Mouse (Mus musculus) telencephalon, adult 2 months (tissue): ENCODE results near the gene Rfx5.
"Not testable (repeated sequence)": the region's sequence is repeated elsewhere in the genome, so short reads cannot be mapped to it uniquely, and the experiment has no call there.

Experiments
- DNase-seq: peaks from one replicate; pipeline ENCODE4 v3.0.0-alpha.2; 2011; ENCODE audit warnings: low read depth, low spot score

The Rfx5 gene

GRCm38 (mm10) chr3:94935332-94935731 is 18.5 kb upstream of the Rfx5 start:
- not testable (repeated sequence) for DNase-seq

GRCm38 (mm10) chr3:94936147-94936546 is 17.7 kb upstream of the Rfx5 start:
- DNase-seq: not testable (repeated sequence)

GRCm38 (mm10) chr3:94937194-94937593 is 16.7 kb upstream of the Rfx5 start:
- not testable (repeated sequence) for DNase-seq

- DNase-seq: not testable (repeated sequence)
Observed at GRCm38 (mm10) chr3:94940033-94940432, 13.8 kb upstream of the Rfx5 start.

- not testable (repeated sequence) for DNase-seq
Observed at GRCm38 (mm10) chr3:94942211-94942967, 11.5 kb upstream of the Rfx5 start.

- not testable (repeated sequence) for DNase-seq
Observed at GRCm38 (mm10) chr3:94943706-94944105, 10.2 kb upstream of the Rfx5 start.

GRCm38 (mm10) chr3:94948066-94948614 is 5.7 kb upstream of the Rfx5 start:
- DNase-seq: no peak

GRCm38 (mm10) chr3:94949645-94950044 is 4.2 kb upstream of the Rfx5 start:
- DNase-seq: no peak

- DNase-seq: no peak
Observed at GRCm38 (mm10) chr3:94952806-94953205, 1.1 kb upstream of the Rfx5 start.

- no peak for DNase-seq
Observed at GRCm38 (mm10) chr3:94953384-94953763, 501 bp upstream of the Rfx5 start.

- DNase-seq: no peak
Observed at GRCm38 (mm10) chr3:94958295-94958694, 4.4 kb downstream of the Rfx5 start.

- DNase-seq: no peak
Observed at GRCm38 (mm10) chr3:94959871-94960270, 6.0 kb downstream of the Rfx5 start.

- no peak for DNase-seq
Observed at GRCm38 (mm10) chr3:94960322-94960721, 6.4 kb downstream of the Rfx5 start.

- no peak for DNase-seq
Observed at GRCm38 (mm10) chr3:94964989-94965388, 11.1 kb downstream of the Rfx5 start.

GRCm38 (mm10) chr3:94965878-94966277 is 12.0 kb downstream of the Rfx5 start:
- DNase-seq: no peak

GRCm38 (mm10) chr3:94972552-94972951 is 18.7 kb downstream of the Rfx5 start:
- no peak for DNase-seq

- DNase-seq: no peak
Observed at GRCm38 (mm10) chr3:94973620-94974019, 19.7 kb downstream of the Rfx5 start.

GRCm38 (mm10) chr3:94974026-94974527 is 20.2 kb downstream of the Rfx5 start:
- DNase-seq: no peak

- DNase-seq: peak; percentile 96
Observed at GRCm38 (mm10) chr3:94974528-94975422, 20.9 kb downstream of the Rfx5 start, which contains the start of gene Pi4kb. TSS of gene Pi4kb (plus strand) at chr3:94974731.

- DNase-seq: no peak
Observed at GRCm38 (mm10) chr3:94984312-94984711, 30.4 kb downstream of the Rfx5 start.

- no peak for DNase-seq
Observed at GRCm38 (mm10) chr3:94985513-94985912, 31.6 kb downstream of the Rfx5 start.

GRCm38 (mm10) chr3:94987578-94987977 is 33.7 kb downstream of the Rfx5 start:
- no peak for DNase-seq
